Mouse (Mus musculus): ENCODE measurements at regions not wholly inside any gene's neighbourhood (a gene's known extent, or its start where the extent isn't known, plus 50 kb on each side); places are given as distances from the start of the nearest gene placed in this dataset.

GRCm38 (mm10) chrX:161426625-161427024 lies 139.4 kb downstream of the Gm15262 start:
- no peak for ATAC-seq (ENCODE audit: low FRiP score, low TSS enrichment)
- TF ChIP-seq EP300 (optimal IDR thresholded peaks at IDR 0.05), result no peak
- TF ChIP-seq CTCF (IDR thresholded peaks at IDR 0.05; ENCODE audit: low read depth), result no peak
- no peaks in the 10 kb centered on the region for H3K4me1 ChIP-seq (replicated peaks; ENCODE audit: control insufficient read depth, insufficient read depth)
- no peaks in the 10 kb centered on the region for H3K9me3 ChIP-seq (ENCODE audit: control insufficient read depth, low read length)
- H3K4me3 ChIP-seq (ENCODE audit: low read depth, low read length), result no peak overlapping the region
- H3K27me3 ChIP-seq (ENCODE audit: control insufficient read depth, insufficient read depth, low read length), result no peaks in the 10 kb centered on the region
- H3K27ac ChIP-seq (replicated peaks), result no peak overlapping the region
- no peak overlapping the region for H3K9ac ChIP-seq (ENCODE audit: low read length)
- no peak for DNase-seq (ENCODE audit: low spot score)
- H3K36me3 ChIP-seq (ENCODE audit: control insufficient read depth, insufficient read depth, low read length), result no peaks in the 10 kb centered on the region
- H3K4me2 ChIP-seq (replicated peaks; ENCODE audit: low read depth), result no peak overlapping the region

GRCm38 (mm10) chrX:161428012-161428411 lies 140.8 kb downstream of the Gm15262 start:
- H3K9ac ChIP-seq (ENCODE audit: low read length), result no peak overlapping the region
- DNase-seq (ENCODE audit: low spot score) (no peak), ATAC-seq (ENCODE audit: low FRiP score, low TSS enrichment) (no peak)
- H3K27me3 ChIP-seq (ENCODE audit: control insufficient read depth, insufficient read depth, low read length), result no peaks in the 10 kb centered on the region
- no peaks in the 10 kb centered on the region for H3K36me3 ChIP-seq (ENCODE audit: control insufficient read depth, insufficient read depth, low read length)
- H3K4me3 ChIP-seq (ENCODE audit: low read depth, low read length), result no peak overlapping the region
- TF ChIP-seq CTCF (IDR thresholded peaks at IDR 0.05; ENCODE audit: low read depth) (no peak), EP300 (optimal IDR thresholded peaks at IDR 0.05) (no peak)
- no peak overlapping the region for H3K4me2 ChIP-seq (replicated peaks; ENCODE audit: low read depth)
- WGBS, result 50% methylated on average over 5 of the region's 5 CpGs
- H3K4me1 ChIP-seq (replicated peaks; ENCODE audit: control insufficient read depth, insufficient read depth), result no peaks in the 10 kb centered on the region
- no peak overlapping the region for H3K27ac ChIP-seq (replicated peaks)
- H3K9me3 ChIP-seq (ENCODE audit: control insufficient read depth, low read length), result no peaks in the 10 kb centered on the region

- 75% methylated on average over 6 of the region's 6 CpGs for WGBS
Observed at GRCm38 (mm10) chrX:161435348-161435747, 148.1 kb downstream of the Gm15262 start.

More at GRCm38 (mm10) chrX:161435348-161435747, 148.1 kb downstream of the Gm15262 start:
- no peak for ATAC-seq (ENCODE audit: low FRiP score, low TSS enrichment)
- Histone ChIP-seq H3K9ac (ENCODE audit: low read length) (no peak overlapping the region), H3K27me3 (ENCODE audit: control insufficient read depth, insufficient read depth, low read length) (no peaks in the 10 kb centered on the region), H3K4me2 (replicated peaks; ENCODE audit: low read depth) (no peak overlapping the region), H3K4me3 (ENCODE audit: low read depth, low read length) (no peak overlapping the region), H3K27ac (replicated peaks) (no peak overlapping the region), H3K4me1 (replicated peaks; ENCODE audit: control insufficient read depth, insufficient read depth) (no peaks in the 10 kb centered on the region), H3K9me3 (ENCODE audit: control insufficient read depth, low read length) (no peaks in the 10 kb centered on the region), H3K36me3 (ENCODE audit: control insufficient read depth, insufficient read depth, low read length) (no peaks in the 10 kb centered on the region)
- DNase-seq (ENCODE audit: low spot score), result no peak
- TF ChIP-seq CTCF (IDR thresholded peaks at IDR 0.05; ENCODE audit: low read depth), result peak; percentile 32
- no peak for TF ChIP-seq EP300 (optimal IDR thresholded peaks at IDR 0.05)

All from stomach, postnatal 0 days (tissue).